Mouse (Mus musculus) midbrain, embryonic 11.5 days (tissue): Measurements from ENCODE around the gene Gria4. TPM values are rescaled to one million over a fixed set of nuclear protein-coding genes. Genes with fewer than 3 reads are reported as not detected.
"Not testable (repeated sequence)": the region's sequence is repeated elsewhere in the genome, so short reads cannot be mapped to it uniquely, and the experiment has no call there.

Source experiments
- ATAC-seq: fragments of 200-750 bp; cut with Nextera tagmentation; 2 replicates; pipeline ENCODE4 v1.8.0; 2017; ENCODE audit warnings: moderate TSS enrichment, moderate library complexity; ENCODE audit not compliant: low FRiP score
- DNase-seq: peaks from one replicate; pipeline ENCODE4 v3.0.0; 2015; ENCODE audit warnings: low spot score; ENCODE audit errors: missing footprints
- H3K27ac ChIP-seq: fragments of 300-500 bp; sonication (generic); 2 replicates; pipeline ENCODE4 v1.5.1; 2014; ENCODE audit warnings: low read depth, low read length
- H3K27me3 ChIP-seq: fragments of 300-500 bp; sonication (generic); 2 replicates; pipeline ENCODE4 v1.6.1; 2014; ENCODE audit warnings: mild to moderate bottlenecking, low read length, moderate library complexity, mixed read lengths; ENCODE audit not compliant: control insufficient read depth, insufficient read depth
- H3K36me3 ChIP-seq: fragments of 300-500 bp; sonication (generic); 2 replicates; pipeline ENCODE4 v1.6.1; 2014; ENCODE audit warnings: mild to moderate bottlenecking, low read length, moderate library complexity, mixed read lengths; ENCODE audit not compliant: control insufficient read depth, insufficient read depth
- H3K4me1 ChIP-seq: fragments of 300-500 bp; sonication (generic); 2 replicates; pipeline ENCODE4 v1.6.1; 2014; ENCODE audit warnings: low read length; ENCODE audit not compliant: control insufficient read depth, insufficient read depth
- H3K4me2 ChIP-seq: fragments of 300-500 bp; sonication (generic); 2 replicates; pipeline ENCODE4 v1.6.1; 2014; ENCODE audit warnings: mild to moderate bottlenecking, moderate library complexity
- H3K4me3 ChIP-seq: fragments of 300-500 bp; sonication (generic); 2 replicates; pipeline ENCODE4 v1.5.1; 2014; ENCODE audit warnings: low read depth, low read length
- H3K9ac ChIP-seq: fragments of 300-500 bp; sonication (generic); 2 replicates; pipeline ENCODE4 v1.6.1; 2014; ENCODE audit warnings: low read length
- H3K9me3 ChIP-seq: fragments of 300-500 bp; sonication (generic); 2 replicates; pipeline ENCODE4 v1.6.1; 2016; ENCODE audit warnings: low read length; ENCODE audit not compliant: control insufficient read depth
- WGBS: fragments of 180-500 bp; shearing (Covaris S2); extraction: QIAGEN DNeasy Blood & Tissue Kit; methylation state at CpG from one replicate; pipeline ENCODE4 v1.1.7; 2014; 5-methylcytosine and 5-hydroxymethylcytosine counted together
- microRNA-seq: library from miRNA; unstranded; fragments of <30 nt; microRNA quantifications from one replicate; pipeline ENCODE4, GENCODE M21; 2017
- polyA plus RNA-seq: library from polyadenylated mRNA; unstranded; fragments of >200 nt; fragmentation: Nextera tagmentation; extraction: Ambion mirVana; gene quantifications from 2 replicates; pipeline ENCODE4 v1.2.1, GENCODE M21; 2014

Gria4 gene
- polyA plus RNA-seq, 1 experiment from 2014 or later: 7.2 TPM

GRCm38 (mm10) chr9:4457644-4458043 lies 338.4 kb downstream of the Gria4 start:
- no peaks in the 10 kb centered on the region for H3K36me3 ChIP-seq
- ATAC-seq (no peak), DNase-seq (no peak)
- H3K27ac ChIP-seq: no peak overlapping the region
- no peaks in the 10 kb centered on the region for H3K4me1 ChIP-seq
- 94% methylated on average over 1 of the region's 1 CpGs for WGBS
- H3K9me3 ChIP-seq: no peaks in the 10 kb centered on the region
- H3K4me3 ChIP-seq: no peak overlapping the region
- no peaks in the 10 kb centered on the region for H3K27me3 ChIP-seq
- no peak overlapping the region for H3K9ac ChIP-seq
- no peak overlapping the region for H3K4me2 ChIP-seq

GRCm38 (mm10) chr9:4442908-4443307 lies 353.1 kb downstream of the Gria4 start:
- WGBS: 28% methylated on average over 2 of the region's 2 CpGs
- no peak overlapping the region for H3K27ac ChIP-seq
- ATAC-seq (peak; percentile 87), DNase-seq (peak; percentile 80)
- H3K4me1 ChIP-seq: no peaks in the 10 kb centered on the region
- H3K9ac ChIP-seq: no peak overlapping the region
- no peak overlapping the region for H3K4me3 ChIP-seq
- H3K27me3 ChIP-seq: no peaks in the 10 kb centered on the region
- H3K9me3 ChIP-seq: no peaks in the 10 kb centered on the region
- no peaks in the 10 kb centered on the region for H3K36me3 ChIP-seq
- H3K4me2 ChIP-seq: no peak overlapping the region

- not testable (repeated sequence) for H3K4me3 ChIP-seq, ATAC-seq, H3K36me3 ChIP-seq, H3K27ac ChIP-seq, H3K27me3 ChIP-seq, H3K9me3 ChIP-seq, H3K4me1 ChIP-seq, H3K9ac ChIP-seq, H3K4me2 ChIP-seq, DNase-seq
- WGBS: 93% methylated on average over 11 of the region's 11 CpGs
These were observed 395.2 kb downstream of the Gria4 start for GRCm38 (mm10) chr9:4400801-4401200.

DNA sequence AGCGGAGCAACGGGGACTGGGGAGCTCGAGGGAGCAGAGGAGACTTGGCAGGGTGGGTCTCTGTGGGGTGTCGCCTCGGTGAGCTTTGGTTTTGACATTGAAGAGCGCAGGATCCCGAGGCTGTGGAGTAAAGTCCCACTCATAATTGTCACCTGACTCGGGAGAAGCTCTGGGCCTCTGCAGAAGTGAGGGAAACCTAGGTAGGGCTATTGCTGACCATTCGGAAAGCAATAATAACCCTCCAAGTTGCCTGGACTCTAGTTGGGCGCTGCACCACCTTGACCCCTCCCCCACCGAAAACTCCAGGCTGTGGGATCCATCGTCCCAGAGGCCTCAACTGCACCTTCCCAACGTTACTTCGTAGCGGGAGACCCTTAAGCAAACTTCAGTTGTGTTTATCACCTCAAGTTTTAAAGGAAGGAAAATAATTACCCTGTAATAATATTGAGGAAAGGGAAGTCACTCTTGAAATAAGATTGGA lies 419.4 kb downstream of the Gria4 start:
- Histone ChIP-seq H3K9ac (peak overlapping the region; percentile 79), H3K4me3 (peak overlapping the region; percentile 68), H3K4me2 (peak overlapping the region; percentile 53), H3K27me3 (no peaks in the 10 kb centered on the region), H3K4me1 (no peaks in the 10 kb centered on the region), H3K9me3 (no peaks in the 10 kb centered on the region), H3K36me3 (no peaks in the 10 kb centered on the region), H3K27ac (no peak overlapping the region)
- 0% methylated on average over 15 of the region's 15 CpGs for WGBS
- ATAC-seq: no peak
- DNase-seq: no peak

DNA sequence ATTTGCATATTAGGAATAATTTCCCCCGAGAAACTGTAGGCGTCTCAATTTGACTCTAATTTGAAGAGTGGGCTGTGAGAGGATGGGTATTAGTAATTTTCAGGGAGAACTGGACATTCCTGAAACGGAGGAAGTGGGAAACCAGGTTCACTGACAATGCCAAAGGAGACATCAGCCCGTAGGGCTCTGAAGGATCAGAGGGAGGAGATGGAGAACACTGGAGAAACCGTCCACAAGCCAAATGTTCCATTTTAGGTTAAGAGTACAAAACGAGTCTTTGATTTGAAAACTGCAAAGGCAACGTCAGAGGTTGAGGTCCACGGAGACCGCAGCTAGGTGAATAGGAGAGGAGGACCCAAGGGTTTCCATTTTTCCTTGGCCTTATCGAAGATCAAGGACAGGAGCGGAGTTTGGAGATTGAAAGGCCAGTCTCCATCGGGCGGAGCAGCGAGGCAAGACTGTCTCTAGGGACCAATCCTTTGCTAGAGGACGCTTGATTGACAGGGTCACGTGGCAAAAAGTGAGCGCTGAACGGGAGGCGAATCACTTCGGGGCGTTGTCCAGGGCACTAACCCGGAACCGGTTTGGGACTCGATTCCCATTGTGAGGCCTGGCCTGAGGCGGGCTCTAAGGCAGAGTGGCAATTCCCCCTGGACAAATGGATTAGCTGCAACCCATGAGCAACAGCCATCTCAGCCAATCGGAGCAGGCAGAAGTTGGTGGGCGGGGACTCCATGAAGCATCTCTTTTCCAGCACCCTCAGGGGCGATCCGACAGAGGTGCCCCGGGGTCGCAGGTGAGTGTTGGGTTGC lies 420.0 kb downstream of the Gria4 start, which contains the start of gene Msantd4:
Msantd4 (plus strand) TSS at position 735 of the 812 bp plus-strand sequence.
- no peaks in the 10 kb centered on the region for H3K4me1 ChIP-seq
- WGBS: 1% methylated on average over 31 of the region's 31 CpGs
- no peaks in the 10 kb centered on the region for H3K27me3 ChIP-seq
- peak within 1 kb of the TSS; percentile 79 for H3K9ac ChIP-seq
- H3K4me3 ChIP-seq: peak within 1 kb of the TSS; percentile 68
- H3K27ac ChIP-seq: peak within 1 kb of the TSS; percentile 38
- DNase-seq: peak; percentile 98
- no peaks in the 10 kb centered on the region for H3K9me3 ChIP-seq
- no peaks in the 10 kb centered on the region for H3K36me3 ChIP-seq
- peak within 1 kb of the TSS; percentile 53 for H3K4me2 ChIP-seq
- ATAC-seq: peak; percentile 100

Small RNA genes within 50 kb of the gene (microRNA-seq; reads per million reads assigned to microRNA genes)
- gene Gm23811: not detected
- not detected for gene Gm23992
